Mouse (Mus musculus) ovary, postnatal 36 days (tissue): ENCODE measurements around the gene Actr3b.
A peak's percentile ranks its signal among the peaks of the same experiment; 100 is the strongest.
"Not testable (repeated sequence)": the region's sequence is repeated elsewhere in the genome, so short reads cannot be mapped to it uniquely, and the experiment has no call there.

Experiments
- DNase-seq: peaks from one replicate; pipeline ENCODE4 v3.0.0; 2022; ENCODE audit warnings: low spot score, mixed read lengths

Actr3b gene

GRCm38 (mm10) chr5:25759460-25760409 is at the start of gene Actr3b:
Gene Actr3b (plus strand): TSS chr5:25759997.
- peak; percentile 85 for DNase-seq

DNA sequence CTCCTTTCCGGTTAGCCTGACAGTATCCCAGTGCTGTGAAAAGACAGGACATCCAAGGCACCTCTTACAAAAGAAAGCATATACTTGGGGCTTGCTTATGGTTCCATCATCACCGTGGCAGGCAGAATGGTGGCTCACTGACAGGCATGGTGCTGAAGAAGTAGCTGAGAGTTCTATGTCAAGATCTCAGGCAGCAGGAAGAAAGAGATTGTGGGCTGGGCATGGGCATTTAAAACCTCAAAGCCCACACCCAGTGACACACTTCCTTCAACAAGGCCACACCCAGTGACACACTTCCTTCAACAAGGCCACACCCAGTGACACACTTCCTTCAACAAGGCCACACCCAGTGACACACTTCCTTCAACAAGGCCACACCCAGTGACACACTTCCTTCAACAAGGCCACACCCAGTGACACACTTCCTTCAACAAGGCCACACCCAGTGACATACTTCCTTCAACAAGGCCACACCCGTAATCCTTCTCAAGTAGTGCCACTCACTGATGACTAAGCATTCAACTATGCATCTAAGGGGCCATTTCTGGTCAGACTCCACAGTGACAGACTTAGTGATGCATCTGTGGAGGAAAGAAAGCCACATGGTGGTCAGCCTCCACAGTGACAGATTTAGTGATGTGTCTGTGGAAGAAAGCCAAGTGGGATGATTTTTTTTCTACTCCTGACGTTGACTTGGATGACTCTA is 46.6 kb upstream of the Actr3b start:
- DNase-seq: not testable (repeated sequence)

- no peak for DNase-seq
These were observed 40.4 kb upstream of the Actr3b start for GRCm38 (mm10) chr5:25719390-25719789.

DNA sequence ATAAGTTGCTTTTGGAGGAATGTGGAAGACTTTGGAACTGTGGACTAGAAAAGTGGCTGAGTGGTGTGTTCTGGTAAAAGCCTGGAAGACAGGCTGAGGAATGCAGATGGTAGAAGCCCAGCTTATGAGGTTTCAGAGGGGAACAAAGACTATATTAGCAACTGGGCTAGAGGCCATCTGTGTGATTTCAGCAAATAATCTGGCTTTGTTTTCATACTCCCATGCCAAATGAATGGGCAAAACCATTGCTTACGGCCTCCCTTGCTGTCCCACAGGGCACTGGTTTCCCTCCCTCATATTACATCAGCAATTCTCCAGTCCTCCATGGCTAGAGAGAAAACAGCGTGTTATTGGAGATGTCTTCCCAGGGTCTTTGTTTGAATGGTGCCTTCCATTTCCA is 36.8 kb upstream of the Actr3b start:
- DNase-seq: no peak

DNA sequence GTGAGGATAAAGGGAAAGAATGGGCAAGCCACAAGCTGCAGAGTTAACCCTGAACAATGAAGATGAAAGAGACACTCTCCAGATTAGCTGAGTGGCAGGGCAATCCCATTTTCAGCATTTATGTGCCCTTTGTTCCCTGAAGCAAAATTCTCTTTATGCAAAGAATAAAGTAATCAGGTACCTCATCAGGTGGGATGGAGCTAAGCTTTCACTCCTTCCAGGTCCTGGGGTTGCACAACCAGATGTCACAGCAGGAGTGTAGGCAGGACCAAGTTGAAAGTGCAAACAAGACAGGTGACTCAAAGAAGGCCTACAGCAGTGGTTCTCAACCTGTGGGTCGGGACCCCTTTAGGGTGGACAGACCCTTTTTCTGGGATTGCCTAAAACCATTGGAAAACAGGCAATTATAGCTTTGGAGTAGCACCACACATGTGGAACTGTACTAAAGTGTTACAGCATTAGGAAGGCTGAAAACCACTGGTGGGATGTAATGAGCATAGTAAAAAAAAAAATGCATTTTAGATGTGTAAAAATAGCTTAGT is 35.6 kb upstream of the Actr3b start:
- no peak for DNase-seq

GRCm38 (mm10) chr5:25734318-25734717 is 25.5 kb upstream of the Actr3b start:
- peak; percentile 42 for DNase-seq

- DNase-seq: no peak
These were observed 23.9 kb upstream of the Actr3b start for GRCm38 (mm10) chr5:25735861-25736260.

DNA sequence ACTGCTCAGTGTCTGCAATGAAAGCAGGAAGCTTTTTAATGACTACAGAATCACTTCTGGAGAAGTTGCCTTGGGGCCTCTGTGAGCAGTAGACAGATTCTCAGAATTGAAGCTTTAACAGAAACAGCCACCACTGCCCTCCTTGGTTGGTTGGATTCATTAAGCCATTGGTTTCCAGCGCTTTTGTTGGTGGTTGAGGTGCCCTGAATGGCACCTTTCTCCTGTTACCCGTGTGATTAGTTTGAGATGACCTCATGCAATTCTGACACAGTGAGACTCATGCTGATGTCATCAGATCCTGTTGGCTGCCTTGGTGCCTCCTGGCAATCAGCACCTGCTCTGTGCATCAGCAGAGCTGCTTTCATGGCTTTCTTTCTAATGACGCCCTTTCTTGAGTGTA is 21.3 kb upstream of the Actr3b start:
- DNase-seq: no peak

- not testable (repeated sequence) for DNase-seq
These were observed 20.9 kb upstream of the Actr3b start for GRCm38 (mm10) chr5:25738902-25739301.

- no peak for DNase-seq
These were observed 11.9 kb upstream of the Actr3b start for GRCm38 (mm10) chr5:25747904-25748303.

DNA sequence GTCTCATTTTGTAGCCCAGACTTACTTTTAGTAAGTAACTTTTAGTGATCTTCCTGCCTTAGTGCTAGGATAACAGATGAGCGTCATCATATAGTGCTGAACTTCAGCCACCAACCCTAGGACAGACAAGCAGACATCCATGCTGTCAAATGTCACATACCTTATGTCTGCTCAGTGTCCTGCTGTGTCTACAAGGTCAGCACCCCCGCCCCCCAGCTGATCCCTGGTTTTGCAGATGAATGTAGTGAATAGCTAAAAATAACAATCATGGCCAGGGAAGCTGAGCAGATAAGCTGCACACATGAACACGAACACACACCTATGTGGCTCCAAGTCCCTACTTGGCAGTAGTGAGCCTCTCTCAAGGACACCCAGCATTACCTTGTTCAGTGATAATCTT is 11.2 kb upstream of the Actr3b start:
- no peak for DNase-seq

DNA sequence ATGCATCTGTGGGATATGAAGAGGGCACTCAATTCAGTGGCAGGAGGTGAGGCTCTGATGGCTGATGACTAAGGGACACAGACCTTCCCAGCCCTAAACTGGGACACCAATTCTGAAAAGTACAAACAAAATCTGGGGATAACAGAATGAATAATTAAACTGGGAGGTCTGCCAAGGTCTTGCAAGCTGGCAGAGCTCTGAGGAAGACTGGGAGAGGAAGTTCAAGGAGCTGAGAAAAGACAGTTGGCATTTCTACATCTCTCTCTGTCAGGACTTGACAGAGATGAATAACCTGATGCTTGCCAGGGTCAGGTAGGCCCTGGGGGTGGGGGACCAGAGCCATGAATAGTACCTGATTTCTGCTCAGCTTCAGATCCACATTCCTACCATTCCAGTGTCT is 8.2 kb upstream of the Actr3b start:
- DNase-seq: no peak

- no peak for DNase-seq
These were observed 6.9 kb upstream of the Actr3b start for GRCm38 (mm10) chr5:25752862-25753261.

DNA sequence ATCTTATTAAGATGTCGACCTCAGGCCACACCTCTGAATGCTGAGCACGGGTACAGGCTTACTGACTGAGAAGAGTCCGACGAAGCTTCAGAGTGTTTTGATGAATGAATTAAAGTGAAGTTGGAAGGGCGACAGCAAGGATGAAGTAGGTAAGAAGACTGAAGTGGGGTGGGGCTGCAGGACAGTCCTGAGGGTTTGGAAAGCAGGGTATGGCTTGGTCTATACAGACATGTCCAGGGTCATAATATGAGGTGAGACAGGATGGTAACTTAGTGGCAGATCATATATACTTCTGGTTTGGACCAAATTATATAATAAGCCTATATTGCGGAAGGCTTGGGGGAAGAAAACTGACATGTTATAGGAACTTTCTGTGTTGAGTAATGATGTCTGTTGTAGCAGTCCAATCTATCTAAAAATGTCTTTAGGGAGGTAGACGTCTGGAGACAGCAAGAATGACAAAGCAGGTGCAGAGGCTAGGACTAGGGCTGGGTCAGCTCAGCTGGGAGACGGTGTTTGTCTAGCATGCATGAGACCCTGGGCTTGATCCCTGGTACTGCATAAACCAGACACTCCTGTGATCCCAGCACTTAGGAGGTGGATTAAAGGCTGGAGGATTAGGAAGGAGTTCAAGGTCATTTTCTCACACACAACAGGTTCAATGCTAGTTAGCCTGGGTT is 6.1 kb upstream of the Actr3b start:
- DNase-seq: no peak

GRCm38 (mm10) chr5:25754236-25754766 is 5.5 kb upstream of the Actr3b start:
- DNase-seq: peak; percentile 19

DNA sequence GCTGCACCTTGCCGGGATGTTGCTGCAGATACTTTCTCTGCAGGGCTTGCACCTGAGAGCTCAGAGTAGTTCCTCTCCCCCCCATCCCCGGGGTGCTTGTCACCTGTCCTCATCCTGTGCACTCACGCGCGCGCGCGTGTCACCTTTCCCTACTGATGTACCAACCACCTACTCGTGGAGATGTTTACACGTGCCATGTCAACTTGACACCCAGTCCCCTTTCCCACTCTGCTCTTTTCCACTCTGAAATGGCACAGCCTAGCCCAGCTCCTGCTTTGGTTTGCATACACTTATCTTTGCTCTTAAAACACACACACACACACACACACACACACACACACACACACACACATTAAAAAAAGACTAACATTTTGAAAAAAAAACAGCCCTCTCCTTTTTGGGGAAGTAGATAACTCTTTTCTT is 624 bp downstream of the Actr3b start:
- no peak for DNase-seq

DNA sequence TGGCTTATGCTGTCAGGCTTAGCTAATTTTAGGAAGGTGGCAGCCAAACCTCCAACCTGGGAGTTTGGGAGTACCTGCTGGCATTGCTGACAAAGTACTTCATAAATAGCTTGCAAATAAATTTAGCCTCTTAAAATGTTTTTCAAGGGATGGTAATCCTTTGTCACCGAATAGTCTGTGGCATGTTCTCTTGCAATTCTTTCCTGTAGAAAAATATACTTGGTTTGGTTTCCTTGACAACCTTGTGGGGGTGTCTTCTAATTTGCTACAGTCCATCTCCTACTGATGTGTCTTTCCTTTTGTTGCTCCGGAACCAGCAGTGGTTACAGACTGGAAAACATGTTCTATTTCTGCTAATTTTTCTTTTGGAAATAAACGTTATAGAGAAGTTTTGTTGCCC is 1.1 kb downstream of the Actr3b start:
- DNase-seq: no peak

DNA sequence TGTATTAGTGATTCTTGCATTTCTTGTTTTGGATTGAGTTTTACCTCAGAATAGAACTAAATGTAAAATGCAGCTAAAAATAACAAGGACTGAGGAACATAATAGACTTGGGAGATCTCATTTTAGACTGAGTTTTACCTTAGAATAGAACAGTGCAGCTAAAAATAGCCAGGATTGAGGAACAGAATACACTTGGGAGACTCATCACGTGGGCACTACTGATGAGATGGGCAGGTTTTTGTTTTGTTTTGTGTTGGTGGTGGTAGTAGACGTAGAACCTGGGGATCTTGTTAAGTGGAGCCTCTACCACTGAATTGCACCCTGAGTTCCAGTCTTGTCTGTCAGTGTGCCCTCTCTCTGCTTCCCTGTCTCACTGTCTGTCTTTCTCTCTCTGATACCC is 2.1 kb downstream of the Actr3b start:
- no peak for DNase-seq

DNA sequence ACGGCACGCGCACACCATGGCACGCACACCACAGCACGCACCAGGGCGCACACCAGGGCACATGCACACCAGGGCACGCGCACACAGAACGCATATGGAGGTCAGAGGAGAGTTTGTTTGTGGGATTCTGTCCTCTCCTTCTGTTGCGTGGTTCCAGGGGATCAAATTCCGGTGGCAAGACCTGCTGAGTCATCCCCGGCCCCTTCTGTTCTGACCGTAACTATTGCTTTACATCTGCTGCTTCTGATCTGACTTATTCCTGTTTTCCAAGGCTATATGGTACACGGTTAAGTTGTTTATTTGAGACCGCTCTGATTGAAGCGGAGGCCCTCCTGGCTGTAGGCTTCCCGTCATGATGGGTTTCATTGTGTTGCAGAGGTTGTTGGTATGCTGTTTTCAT is 9.2 kb downstream of the Actr3b start:
- DNase-seq: no peak

GRCm38 (mm10) chr5:25769406-25769805 is 9.6 kb downstream of the Actr3b start:
- no peak for DNase-seq

- no peak for DNase-seq
These were observed 12.7 kb downstream of the Actr3b start for GRCm38 (mm10) chr5:25772456-25772855.
